Mouse (Mus musculus) lung, embryonic 14.5 days (tissue): Measurements from ENCODE around the gene Cwf19l1. TPM values are rescaled to one million over a fixed set of nuclear protein-coding genes. Genes with fewer than 3 reads are reported as not detected.

Experiments used
- ATAC-seq: fragments of 200-750 bp; cut with Nextera tagmentation; 2 replicates; pipeline ENCODE4 v1.8.0; 2017; ENCODE audit warnings: mild to moderate bottlenecking, moderate TSS enrichment, moderate library complexity; ENCODE audit not compliant: insufficient read depth
- DNase-seq: peaks from one replicate; pipeline ENCODE4 v3.0.0-alpha.2; 2015
- H3K27ac ChIP-seq: fragments of 300-500 bp; sonication (generic); 2 replicates; pipeline ENCODE4 v1.5.1; 2014; ENCODE audit warnings: low read depth, mild to moderate bottlenecking, moderate library complexity
- H3K27me3 ChIP-seq: fragments of 300-500 bp; sonication (generic); 2 replicates; pipeline ENCODE4 v1.6.1; 2014; ENCODE audit warnings: low read length, control low read depth; ENCODE audit not compliant: insufficient read depth
- H3K36me3 ChIP-seq: fragments of 300-500 bp; sonication (generic); 2 replicates; pipeline ENCODE4 v1.6.1; 2014; ENCODE audit warnings: control low read depth; ENCODE audit not compliant: insufficient read depth
- H3K4me1 ChIP-seq: fragments of 300-500 bp; sonication (generic); 2 replicates; pipeline ENCODE4 v1.6.1; 2014; ENCODE audit warnings: antibody characterized with exemption, control low read depth; ENCODE audit not compliant: insufficient read depth
- H3K4me2 ChIP-seq: fragments of 300-500 bp; sonication (generic); 2 replicates; pipeline ENCODE4 v1.6.1; 2014; ENCODE audit warnings: mild to moderate bottlenecking
- H3K4me3 ChIP-seq: fragments of 300-500 bp; sonication (generic); 2 replicates; pipeline ENCODE4 v1.5.1; 2014; ENCODE audit warnings: low read depth, low read length
- H3K9ac ChIP-seq: fragments of 300-500 bp; sonication (generic); 2 replicates; pipeline ENCODE4 v1.6.1; 2014
- H3K9me3 ChIP-seq: fragments of 300-500 bp; sonication (generic); 2 replicates; pipeline ENCODE4 v1.6.1; 2016; ENCODE audit warnings: low read depth, low read length, control low read depth
- CTCF ChIP-seq: IDR thresholded peaks from 2 replicates; pipeline ENCODE4 v1.5.1; 2016; ENCODE audit warnings: antibody characterized with exemption, low read depth
- WGBS: fragments of 180-500 bp; shearing (Covaris S2); extraction: QIAGEN DNeasy Blood & Tissue Kit; methylation state at CpG from one replicate; pipeline ENCODE4 v1.1.7; 2014; 5-methylcytosine and 5-hydroxymethylcytosine counted together
- polyA plus RNA-seq: library from polyadenylated mRNA; unstranded; fragments of >200 nt; fragmentation: Nextera tagmentation; extraction: Ambion mirVana; gene quantifications from 2 replicates; pipeline ENCODE4 v1.2.1, GENCODE M21; 2014

Gene Cwf19l1
- polyA plus RNA-seq, 1 experiment from 2014 or later = 36.3 TPM

DNA sequence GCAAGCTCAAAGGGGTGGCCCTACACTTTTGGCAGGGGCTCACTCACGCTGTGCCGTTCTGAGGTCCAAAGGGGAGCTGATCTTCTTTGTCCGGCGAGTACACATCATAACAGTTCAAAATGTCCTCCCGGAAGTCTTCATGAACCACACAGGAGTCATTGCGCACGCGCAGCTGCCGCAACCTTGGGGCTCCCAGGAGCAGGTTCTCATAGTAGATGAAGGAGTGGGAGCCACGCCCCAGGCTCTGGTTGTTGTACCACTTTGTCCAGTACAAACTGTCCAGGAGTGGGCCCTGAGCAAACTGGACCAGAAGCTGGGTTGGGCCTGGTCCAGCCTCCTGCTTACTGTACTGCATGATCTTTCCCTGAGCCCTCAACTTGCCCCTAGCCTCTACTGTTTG lies 21.3 kb upstream of the Cwf19l1 start:
- no peak for ATAC-seq
- no peak for DNase-seq
- Histone ChIP-seq H3K4me2 (no peak overlapping the region), H3K27ac (no peak overlapping the region), H3K9ac (no peak overlapping the region), H3K9me3 (no peaks in the 10 kb centered on the region), H3K36me3 (no peaks in the 10 kb centered on the region), H3K27me3 (no peaks in the 10 kb centered on the region), H3K4me1 (no peaks in the 10 kb centered on the region), H3K4me3 (no peak overlapping the region)
- WGBS = 89% methylated on average over 10 of the region's 10 CpGs
- no peak for TF ChIP-seq CTCF

DNA sequence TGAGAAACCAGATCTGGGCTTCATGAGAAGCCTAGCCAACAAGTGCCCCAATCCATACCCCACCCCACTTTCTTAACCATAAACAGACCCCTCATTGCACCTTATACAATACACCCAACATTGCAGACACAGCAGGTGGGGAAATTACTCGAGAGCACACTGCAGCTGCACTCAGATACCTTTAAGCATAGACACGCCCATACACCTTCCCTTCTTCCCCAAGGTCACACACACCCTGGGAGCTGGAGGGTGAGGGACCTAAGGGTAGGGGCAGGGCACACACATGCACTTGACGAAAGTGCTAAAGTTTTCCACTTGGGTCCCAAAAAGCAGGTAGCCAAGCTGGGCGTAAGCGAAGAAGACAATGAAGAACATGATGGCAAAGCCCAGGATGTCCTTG lies 18.1 kb upstream of the Cwf19l1 start:
- H3K4me3 ChIP-seq = no peak overlapping the region
- H3K27me3 ChIP-seq = no peaks in the 10 kb centered on the region
- H3K27ac ChIP-seq = no peak overlapping the region
- no peaks in the 10 kb centered on the region for H3K4me1 ChIP-seq
- no peak overlapping the region for H3K4me2 ChIP-seq
- ATAC-seq = no peak
- no peak overlapping the region for H3K9ac ChIP-seq
- no peak for TF ChIP-seq CTCF
- DNase-seq = no peak
- H3K36me3 ChIP-seq = no peaks in the 10 kb centered on the region
- 77% methylated on average over 5 of the region's 5 CpGs for WGBS
- no peaks in the 10 kb centered on the region for H3K9me3 ChIP-seq

- 0 out of 2 replicates have a peak, but pooled peaks cover 3% of the 10 kb centered on the region for H3K36me3 ChIP-seq
- no peaks in the 10 kb centered on the region for H3K27me3 ChIP-seq
- H3K9me3 ChIP-seq = no peaks in the 10 kb centered on the region
- no peak for ATAC-seq
- WGBS = 73% methylated on average over 2 of the region's 2 CpGs
- H3K27ac ChIP-seq = no peak overlapping the region
- no peak for DNase-seq
- peaks cover 4% of the 10 kb centered on the region; the same call in 1 of the 2 replicates for H3K4me1 ChIP-seq
- no peak for TF ChIP-seq CTCF
- H3K4me3 ChIP-seq = no peak overlapping the region
- no peak overlapping the region for H3K9ac ChIP-seq
- H3K4me2 ChIP-seq = no peak overlapping the region
Observed at GRCm38 (mm10) chr19:44148991-44149390, 13.3 kb upstream of the Cwf19l1 start.

- peak; percentile 29 for TF ChIP-seq CTCF
- Histone ChIP-seq H3K27ac (no peak overlapping the region), H3K27me3 (no peaks in the 10 kb centered on the region), H3K9me3 (no peaks in the 10 kb centered on the region), H3K4me1 (peaks cover 4% of the 10 kb centered on the region; the same call in 1 of the 2 replicates), H3K4me2 (no peak overlapping the region), H3K9ac (no peak overlapping the region), H3K4me3 (no peak overlapping the region), H3K36me3 (peaks cover 9% of the 10 kb centered on the region; the same call in 1 of the 2 replicates)
- WGBS = 40% methylated on average over 2 of the region's 2 CpGs
- ATAC-seq = no peak
- DNase-seq = peak; percentile 34
Observed at GRCm38 (mm10) chr19:44148345-44148744, 12.7 kb upstream of the Cwf19l1 start.

DNA sequence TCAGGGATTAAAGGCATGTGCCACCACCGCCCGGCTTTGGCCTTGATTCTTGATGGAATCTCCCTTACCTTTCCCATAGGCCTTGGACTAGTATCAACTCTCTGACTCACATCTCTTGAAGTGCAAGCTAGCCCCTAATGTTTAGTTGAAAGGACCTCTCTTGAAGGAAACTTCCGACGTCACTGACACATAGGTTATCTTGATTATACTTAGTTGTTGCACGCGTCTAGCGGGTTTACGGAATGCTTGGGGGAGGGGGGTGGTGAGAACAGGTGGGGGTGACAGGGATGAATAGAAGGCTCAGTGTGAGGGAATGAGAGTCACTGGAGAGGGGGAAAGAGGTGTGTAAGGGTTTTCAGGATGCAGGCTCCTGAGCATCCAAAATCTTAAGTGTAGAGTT lies 11.3 kb upstream of the Cwf19l1 start:
- WGBS = 82% methylated on average over 8 of the region's 8 CpGs
- TF ChIP-seq CTCF = no peak
- ATAC-seq (no peak), DNase-seq (no peak)
- H3K4me3 ChIP-seq = no peak overlapping the region
- H3K4me1 ChIP-seq = peaks cover 4% of the 10 kb centered on the region; the same call in 1 of the 2 replicates
- H3K36me3 ChIP-seq = peaks cover 23% of the 10 kb centered on the region
- H3K4me2 ChIP-seq = no peak overlapping the region
- H3K27ac ChIP-seq = no peak overlapping the region
- no peak overlapping the region for H3K9ac ChIP-seq
- no peaks in the 10 kb centered on the region for H3K27me3 ChIP-seq
- no peaks in the 10 kb centered on the region for H3K9me3 ChIP-seq

DNA sequence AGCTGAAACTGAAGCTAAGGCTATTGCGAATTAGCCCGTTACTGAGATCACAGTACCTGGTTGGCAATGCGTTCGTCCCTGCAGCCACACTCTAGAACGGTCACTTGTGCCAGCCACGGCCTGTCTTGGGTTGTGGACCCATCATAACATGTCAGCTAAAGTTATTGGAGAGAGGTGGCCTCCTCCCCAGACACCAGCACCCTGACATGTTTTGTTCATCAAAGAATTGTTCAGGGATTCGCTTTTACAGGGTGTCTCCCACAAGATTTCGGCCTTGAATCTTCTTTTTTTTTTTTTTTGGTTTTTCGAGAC lies 10.8 kb upstream of the Cwf19l1 start:
- peaks cover 27% of the 10 kb centered on the region for H3K36me3 ChIP-seq
- no peak for DNase-seq
- 0 out of 2 replicates have a peak, but pooled peaks have one; percentile 31 for ATAC-seq
- peaks cover 4% of the 10 kb centered on the region; the same call in 1 of the 2 replicates for H3K4me1 ChIP-seq
- H3K27me3 ChIP-seq = no peaks in the 10 kb centered on the region
- H3K4me3 ChIP-seq = peak overlapping the region; percentile 70
- peak overlapping the region; percentile 81 for H3K4me2 ChIP-seq
- no peaks in the 10 kb centered on the region for H3K9me3 ChIP-seq
- no peak for TF ChIP-seq CTCF
- H3K9ac ChIP-seq = peak overlapping the region; percentile 71
- H3K27ac ChIP-seq = no peak overlapping the region
- WGBS = 65% methylated on average over 9 of the region's 9 CpGs

- H3K36me3 ChIP-seq = peaks cover 27% of the 10 kb centered on the region
- no peak for TF ChIP-seq CTCF
- peaks cover 4% of the 10 kb centered on the region; the same call in 1 of the 2 replicates for H3K4me1 ChIP-seq
- H3K4me2 ChIP-seq = peak within 1 kb of the TSS; percentile 81
- H3K9me3 ChIP-seq = no peaks in the 10 kb centered on the region
- peak; percentile 90 for DNase-seq
- no peak within 1 kb of the TSS for H3K27ac ChIP-seq
- H3K9ac ChIP-seq = peak within 1 kb of the TSS; percentile 71
- peak within 1 kb of the TSS; percentile 70 for H3K4me3 ChIP-seq
- WGBS = 2% methylated on average over 46 of the region's 46 CpGs
- peak; percentile 91 for ATAC-seq
- H3K27me3 ChIP-seq = no peaks in the 10 kb centered on the region
Observed at GRCm38 (mm10) chr19:44145702-44146567, 10.3 kb upstream of the Cwf19l1 start, which contains the start of gene Bloc1s2. Gene Bloc1s2 (minus strand): TSS chr19:44146446.
